Mouse (Mus musculus) lung, adult 2 months (tissue): Measurements from ENCODE around the gene Rps29.

ENCODE experiments used
- CTCF ChIP-seq: fragments of 200-500 bp; IDR thresholded peaks from 2 replicates; pipeline ENCODE4 v1.5.1; 2011; ENCODE audit warnings: mild to moderate bottlenecking, low read length, control low read depth; ENCODE audit not compliant: insufficient read depth
- POLR2A ChIP-seq: fragments of 200-500 bp; IDR thresholded peaks from 2 replicates; pipeline ENCODE4 v1.6.1; 2011; ENCODE audit warnings: low read depth, mild to moderate bottlenecking, control low read depth, low read length, borderline replicate concordance; ENCODE audit errors: extremely low read depth

DNA sequence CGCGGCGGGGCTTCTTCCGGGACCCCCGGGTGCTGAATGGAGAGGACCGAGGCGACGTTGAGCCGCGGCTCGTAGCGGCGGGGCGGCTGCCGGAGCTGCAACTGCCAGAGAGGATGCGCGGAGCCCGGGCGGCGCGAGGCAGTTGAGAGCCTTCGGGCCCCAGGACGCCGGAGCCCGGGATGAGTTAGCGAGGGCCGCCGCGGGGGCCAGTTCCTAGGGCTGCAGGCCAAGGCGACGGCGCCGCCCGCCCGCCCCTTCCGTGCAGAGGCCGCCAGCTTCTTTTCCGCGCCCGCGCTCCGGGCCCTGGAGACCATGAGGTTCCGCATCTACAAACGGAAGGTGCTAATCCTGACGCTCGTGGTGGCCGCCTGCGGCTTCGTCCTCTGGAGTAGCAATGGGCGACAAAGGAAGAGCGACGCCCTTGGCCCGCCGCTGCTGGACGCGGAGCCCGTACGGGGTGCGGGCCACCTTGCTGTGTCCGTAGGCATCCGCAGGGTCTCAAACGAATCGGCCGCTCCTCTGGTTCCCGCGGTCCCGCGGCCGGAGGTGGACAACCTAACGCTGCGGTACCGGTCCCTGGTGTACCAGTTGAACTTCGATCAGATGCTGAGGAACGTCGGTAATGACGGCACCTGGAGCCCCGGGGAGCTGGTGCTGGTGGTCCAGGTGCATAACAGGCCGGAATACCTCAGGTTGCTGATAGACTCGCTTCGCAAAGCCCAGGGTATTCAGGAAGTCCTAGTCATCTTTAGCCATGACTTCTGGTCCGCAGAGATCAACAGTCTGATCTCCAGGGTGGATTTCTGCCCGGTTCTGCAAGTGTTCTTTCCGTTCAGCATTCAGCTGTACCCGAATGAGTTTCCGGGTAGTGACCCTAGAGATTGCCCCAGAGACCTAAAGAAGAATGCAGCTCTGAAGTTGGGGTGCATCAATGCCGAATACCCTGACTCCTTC is 25.6 kb upstream of the Rps29 start:
- TF ChIP-seq CTCF (no peak), POLR2A (no peak)
